Mouse (Mus musculus) embryo, embryonic 9.5 days (tissue): ENCODE measurements at regions not wholly inside any gene's neighbourhood (a gene's known extent, or its start where the extent isn't known, plus 50 kb on each side); places are given as distances from the start of the nearest gene placed in this dataset.

ENCODE experiments used
- DNase-seq: peaks from one replicate; pipeline ENCODE4 v3.0.0-alpha.2; 2017; ENCODE audit errors: extremely low spot score

GRCm38 (mm10) chr3:51087076-51087475 is 137.2 kb upstream of the Noct start:
- DNase-seq, result no peak

DNA sequence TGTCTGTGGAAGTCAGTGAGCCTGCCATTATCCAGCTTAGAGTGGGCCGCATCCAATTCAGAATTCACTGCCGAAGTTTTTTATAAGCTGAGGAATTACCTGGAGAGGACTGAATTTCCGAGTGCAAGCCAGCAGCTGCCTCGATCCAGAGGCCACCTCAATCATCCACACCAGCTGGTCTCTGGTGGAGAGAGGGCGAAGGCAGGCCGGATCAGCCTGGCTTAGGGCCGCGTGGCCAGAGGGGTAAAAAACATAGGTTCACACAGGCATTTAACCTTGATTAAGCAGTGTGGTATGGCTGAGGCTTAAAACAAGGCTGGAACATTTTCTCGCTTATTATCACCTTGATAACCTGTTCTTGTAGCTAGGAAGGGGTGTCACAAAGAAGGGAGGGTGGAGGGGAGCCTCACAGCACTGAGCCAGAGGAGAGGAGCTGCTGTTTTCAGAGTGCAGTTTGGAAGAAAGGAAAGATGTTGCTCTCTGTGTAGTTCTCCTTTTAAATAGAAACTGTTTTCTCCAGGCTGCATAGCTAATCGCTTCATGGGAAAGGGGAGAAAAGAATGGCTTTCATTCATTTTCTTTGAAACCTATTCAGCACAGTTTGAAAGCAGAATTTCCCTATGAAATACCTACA is 135.1 kb upstream of the Noct start:
- no peak for DNase-seq

- DNase-seq, result no peak
Observed at GRCm38 (mm10) chr3:51091478-51091877, 132.8 kb upstream of the Noct start.

DNA sequence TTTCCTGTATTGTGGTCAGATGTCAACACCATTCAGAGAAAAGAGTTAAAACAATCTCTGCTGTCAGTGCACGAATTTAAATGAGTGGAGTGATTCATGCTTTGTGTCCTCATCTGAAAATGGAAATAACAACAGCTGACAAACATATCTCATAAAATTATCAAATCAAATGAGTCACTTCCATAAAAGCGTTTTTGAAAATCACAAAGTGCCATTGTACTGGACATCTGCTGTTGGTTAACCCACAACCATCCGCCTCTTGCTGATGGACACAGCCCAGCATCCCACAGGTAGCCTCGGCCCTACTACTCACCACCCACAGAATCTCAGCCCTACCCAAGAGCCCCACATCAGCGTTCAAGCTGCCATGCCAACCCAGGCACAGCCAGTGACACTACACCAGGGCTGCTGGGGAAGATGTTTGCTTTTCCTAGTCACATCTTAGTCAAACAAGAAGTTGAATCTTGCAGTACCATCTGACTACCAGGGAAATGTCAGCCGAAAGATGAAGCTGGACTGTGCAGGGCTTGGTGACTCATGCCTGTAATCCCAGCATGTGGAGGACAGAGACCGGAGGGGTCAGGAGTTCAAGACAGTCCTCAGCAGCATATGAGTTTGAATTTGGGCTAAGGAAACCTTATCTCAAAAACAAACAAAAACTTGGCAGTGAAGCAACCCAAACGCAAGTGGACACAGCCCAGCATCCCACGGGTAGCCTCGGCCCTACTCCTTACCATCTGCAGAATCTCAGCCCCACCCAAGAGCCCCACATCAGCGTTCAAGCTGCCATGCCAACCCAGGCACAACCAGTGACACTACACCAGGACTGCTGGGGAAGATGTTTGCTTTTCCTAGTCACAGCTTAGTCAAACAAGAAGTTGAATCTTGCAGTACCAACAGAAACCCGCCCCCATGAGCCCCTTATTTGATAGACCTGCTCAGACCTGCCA is 131.9 kb upstream of the Noct start:
- no peak for DNase-seq

- no peak for DNase-seq
Observed at GRCm38 (mm10) chr3:51095847-51096447, 128.3 kb upstream of the Noct start.

DNA sequence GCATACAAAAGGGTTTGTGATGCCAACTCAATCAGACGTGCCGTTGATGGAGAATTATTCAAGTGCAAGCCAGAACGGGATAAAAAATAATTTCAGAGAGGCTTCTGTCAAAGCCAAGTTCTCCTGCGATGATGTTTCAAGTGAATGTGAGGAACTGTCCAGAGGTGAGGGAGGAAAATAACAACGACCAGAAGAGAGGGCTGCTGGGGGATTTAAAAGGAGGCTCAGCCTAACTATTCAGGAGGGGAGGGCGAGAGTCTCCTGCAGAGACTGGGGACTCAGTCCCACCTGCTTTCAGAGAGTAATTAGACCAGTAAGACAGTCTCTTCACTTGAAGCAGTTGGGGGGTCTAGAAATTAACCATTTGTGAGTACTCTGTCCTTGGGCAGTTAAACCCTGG is 127.7 kb upstream of the Noct start:
- DNase-seq, result no peak

- DNase-seq, result no peak
Observed at GRCm38 (mm10) chr3:51097362-51097761, 126.9 kb upstream of the Noct start.

DNA sequence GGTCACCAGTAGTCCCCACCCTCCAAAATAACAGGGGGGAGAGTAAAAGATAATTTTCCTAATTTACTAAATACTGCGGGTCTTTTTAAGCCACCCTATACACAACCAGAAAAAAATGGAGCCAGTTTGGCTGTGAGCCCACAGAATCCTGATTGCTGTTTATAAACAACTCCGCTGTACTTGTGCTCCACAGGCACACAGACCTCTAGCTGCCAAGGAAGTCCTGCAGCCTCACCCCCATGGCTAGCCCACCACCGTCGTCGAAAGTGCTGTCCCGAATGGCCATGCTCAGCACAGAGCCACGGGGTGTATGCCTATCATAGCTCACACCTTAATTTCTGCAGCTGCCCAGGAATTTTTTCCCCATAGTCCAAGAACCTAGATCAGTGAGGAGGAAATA is 124.3 kb upstream of the Noct start:
- DNase-seq, result no peak

GRCm38 (mm10) chr3:51108639-51109202 is 115.5 kb upstream of the Noct start:
- DNase-seq, result no peak

- no peak for DNase-seq
Observed at GRCm38 (mm10) chr3:51111241-51111640, 113.0 kb upstream of the Noct start.

DNA sequence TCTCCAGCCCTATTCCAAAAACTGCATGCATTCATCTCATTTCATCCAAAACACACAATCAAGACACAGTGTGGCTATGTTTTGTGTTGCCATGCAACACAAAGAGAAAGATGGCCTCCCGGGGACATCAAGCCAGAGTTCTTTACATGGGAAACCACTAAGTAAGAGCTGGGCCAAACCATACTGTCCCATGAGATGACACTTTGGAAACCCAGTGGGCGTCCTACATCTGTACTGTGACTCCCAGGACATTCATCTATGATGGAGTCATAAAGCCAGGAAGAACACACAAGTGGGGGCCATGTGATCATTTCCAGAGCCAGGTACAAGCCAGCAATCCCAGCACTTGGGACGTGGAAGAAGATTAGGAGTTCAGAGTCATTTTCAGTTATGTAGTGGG is 111.9 kb upstream of the Noct start:
- no peak for DNase-seq

GRCm38 (mm10) chr3:51115921-51116320 is 108.3 kb upstream of the Noct start:
- DNase-seq, result no peak

DNA sequence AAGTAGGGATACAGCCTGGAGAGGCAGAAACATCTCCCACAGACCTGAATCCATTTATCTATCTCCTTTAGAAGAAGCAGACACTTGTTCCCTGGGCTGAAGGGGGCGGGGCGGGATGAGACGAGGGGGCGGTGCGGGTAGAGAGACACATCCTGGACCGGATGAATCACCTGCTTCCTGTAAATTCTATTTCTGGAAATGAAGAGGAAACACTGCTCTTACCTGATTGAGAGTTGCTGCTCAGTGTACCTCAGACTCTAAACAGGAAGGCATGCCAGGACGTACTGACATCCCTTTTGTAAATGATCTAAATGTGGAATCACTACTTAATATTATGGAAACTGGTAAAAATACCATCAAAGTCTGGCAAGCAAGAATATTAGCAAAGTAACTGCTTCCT is 105.5 kb upstream of the Noct start:
- DNase-seq, result no peak

- no peak for DNase-seq
Observed at GRCm38 (mm10) chr3:51120522-51120921, 103.7 kb upstream of the Noct start.

GRCm38 (mm10) chr3:51121703-51122540 is 102.3 kb upstream of the Noct start:
- peak; percentile 75 for DNase-seq

DNA sequence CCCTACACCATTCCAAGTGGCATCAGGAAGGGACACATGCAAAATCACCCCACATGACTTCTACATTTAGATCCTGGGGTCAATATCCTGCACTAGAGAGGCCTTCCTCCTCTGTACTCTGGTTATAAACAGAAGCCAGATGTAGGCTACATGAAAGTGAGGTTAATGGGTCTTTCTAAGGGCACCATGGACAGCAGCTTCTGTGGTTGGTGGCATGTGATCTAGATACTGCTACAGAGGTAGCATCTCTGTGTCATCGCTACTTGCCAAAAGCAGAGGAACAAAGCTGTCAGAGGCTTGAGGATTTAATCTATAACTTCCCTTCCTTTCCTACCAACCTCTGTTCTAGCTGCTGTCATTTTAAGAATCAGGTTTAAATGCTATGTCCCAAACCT is 101.7 kb upstream of the Noct start:
- DNase-seq, result no peak

- DNase-seq, result no peak
Observed at GRCm38 (mm10) chr3:51127875-51128274, 96.4 kb upstream of the Noct start.

DNA sequence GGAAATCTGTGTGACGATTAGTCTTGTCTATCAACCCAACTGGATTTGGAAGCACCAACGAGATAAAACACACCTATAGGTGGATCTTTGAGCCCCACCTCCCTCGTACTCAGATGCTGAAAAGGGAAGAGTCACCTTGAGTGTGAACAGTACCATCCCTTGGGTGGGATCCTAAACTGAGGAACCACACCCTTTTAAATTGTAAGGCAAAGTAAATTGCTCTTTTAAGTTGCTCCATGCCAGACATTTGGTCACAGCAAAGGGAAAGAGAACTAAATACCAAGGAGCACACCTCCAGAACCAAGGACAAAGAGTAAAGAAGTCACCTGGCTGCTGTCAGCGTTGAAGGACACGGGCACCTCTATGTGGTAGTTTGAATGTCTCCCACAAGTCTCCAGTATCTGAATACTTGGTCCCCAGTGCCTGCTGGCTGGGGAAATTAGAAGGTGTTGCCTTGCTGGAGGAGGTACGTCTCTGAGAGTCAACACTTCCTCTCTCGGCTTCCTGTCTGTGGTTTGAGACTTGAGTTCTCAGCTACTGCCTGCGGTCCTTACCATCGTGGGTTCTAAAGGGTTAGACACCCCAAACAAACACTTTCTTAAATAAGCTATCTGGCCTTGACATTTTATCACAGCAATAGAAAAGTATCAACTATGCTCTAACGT is 95.6 kb upstream of the Noct start:
- no peak for DNase-seq

DNA sequence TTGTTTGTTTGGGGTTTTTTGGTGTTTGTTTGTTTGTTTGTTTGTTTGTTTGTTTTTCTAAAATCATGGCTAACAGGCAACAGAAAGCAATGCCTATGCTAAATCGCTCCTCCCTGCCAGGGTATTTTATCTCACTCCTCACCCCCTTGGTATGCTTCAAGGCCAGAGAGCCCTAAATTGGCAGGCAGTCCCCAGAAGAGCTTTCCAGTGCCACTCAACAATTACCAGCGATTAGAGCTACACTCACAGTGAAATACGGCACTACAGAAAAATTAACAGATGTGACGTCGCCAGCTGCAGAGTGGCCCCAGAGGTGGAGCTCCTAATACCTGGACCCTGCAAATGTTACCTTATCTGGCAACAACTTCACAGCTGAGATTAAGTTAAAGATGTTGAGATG is 93.5 kb upstream of the Noct start:
- no peak for DNase-seq

- no peak for DNase-seq
Observed at GRCm38 (mm10) chr3:51131341-51131740, 92.9 kb upstream of the Noct start.

DNA sequence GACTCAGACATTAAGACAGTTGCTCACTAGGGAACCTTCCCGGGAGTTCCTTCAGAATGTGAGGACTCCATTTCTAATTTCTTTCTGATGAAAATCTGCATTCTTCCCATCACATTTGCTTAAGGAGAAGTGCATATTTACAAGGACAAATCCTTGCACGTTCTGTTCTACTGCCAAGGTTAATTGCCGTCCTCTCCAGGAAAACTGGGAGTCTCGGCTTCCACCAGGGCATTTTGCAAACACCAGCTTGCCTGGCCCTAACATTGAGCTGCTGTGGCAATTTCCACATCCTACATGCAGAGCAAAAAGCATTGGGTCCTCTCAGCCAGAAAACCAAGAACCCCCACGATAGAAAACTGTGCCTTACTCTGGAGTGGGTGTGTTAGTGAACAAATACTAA is 91.5 kb upstream of the Noct start:
- no peak for DNase-seq
